Mouse (Mus musculus) left cerebral cortex, adult 9 months (tissue): ENCODE measurements at regions not wholly inside any gene's neighbourhood (a gene's known extent, or its start where the extent isn't known, plus 50 kb on each side); places are given as distances from the start of the nearest gene placed in this dataset.

Experiments used
- DNase-seq, 2 experiments: peaks; one replicate each; pipeline ENCODE4 v3.0.0; 2022; ENCODE audit warnings: low spot score in 2 of 2

DNA sequence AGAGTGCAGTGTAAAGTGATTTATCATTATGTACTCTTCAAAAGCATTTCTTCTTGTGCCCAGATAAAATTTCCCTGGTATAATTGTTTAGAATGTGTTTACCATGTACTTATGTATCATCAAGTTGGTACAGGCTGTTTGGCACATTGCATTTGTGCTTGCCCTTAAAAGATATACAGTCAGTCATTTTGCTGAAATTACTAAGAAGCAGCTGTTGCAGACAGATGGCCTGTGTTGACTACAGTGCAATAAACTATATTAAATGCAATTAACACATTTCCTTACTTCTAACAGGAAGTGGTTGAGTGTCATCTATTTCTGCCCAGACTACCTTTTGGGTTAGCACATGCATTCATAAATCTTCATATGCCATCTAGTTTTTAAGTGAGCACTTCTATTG lies 954.9 kb upstream of the 4931408C20Rik start:
- DNase-seq = peak in 1 of 2 experiments; percentile 38

DNA sequence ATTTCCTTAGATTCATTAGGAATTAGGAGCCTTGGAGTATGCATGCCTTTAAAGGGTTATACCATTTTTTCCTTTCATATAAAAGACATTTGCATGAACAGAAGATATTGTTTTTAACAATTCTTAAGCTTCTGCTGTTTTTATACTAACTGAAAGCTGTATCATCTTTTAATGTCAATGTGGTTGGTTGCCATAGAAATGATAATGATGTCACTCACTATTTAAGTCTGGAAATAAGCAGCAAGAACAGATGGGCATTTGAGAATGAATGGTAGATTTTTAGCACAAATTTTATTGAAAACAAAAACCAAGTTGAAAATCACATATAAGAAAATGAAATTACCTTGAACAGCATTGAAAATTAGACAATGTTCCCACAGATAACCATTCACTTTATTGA lies 941.8 kb upstream of the 4931408C20Rik start:
- DNase-seq = no peak

DNA sequence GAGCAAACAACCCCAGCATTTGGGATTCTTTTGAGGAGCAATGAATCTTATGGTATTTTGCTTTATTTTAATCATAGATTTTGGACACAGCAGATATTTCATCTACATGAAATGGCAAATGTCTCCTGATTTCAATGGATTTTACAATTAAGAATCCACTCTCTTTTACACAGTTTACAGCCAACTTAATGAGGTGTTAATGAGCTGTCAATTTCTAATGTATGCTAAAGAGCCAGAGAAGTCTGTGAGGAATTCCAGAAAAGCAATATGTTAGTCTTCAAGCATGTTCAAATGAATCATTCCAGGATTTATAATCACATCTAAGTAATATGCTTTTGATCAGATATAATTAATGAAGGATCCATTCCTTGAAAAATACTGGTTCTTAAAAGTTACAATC lies 929.0 kb upstream of the 4931408C20Rik start:
- DNase-seq = no peak

DNA sequence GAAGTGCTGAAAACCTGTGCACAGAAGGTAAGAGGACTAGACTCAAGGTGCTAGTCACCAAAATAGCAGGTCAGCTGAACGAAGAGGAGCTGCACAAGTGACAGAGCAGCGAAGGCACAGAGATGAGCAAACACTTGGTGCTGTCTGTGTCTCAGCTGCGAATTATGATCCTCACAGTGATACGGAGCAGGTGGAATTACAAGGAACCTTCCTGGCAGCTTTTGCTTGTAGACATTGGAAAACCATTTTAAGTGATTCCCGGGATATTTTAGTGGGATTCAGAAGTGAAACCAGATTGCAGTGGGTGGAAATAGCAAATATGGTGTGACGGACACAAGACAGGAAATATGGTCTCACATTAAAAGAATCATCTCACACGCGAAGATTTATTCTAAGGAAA lies 921.3 kb upstream of the 4931408C20Rik start:
- DNase-seq = peak; percentile 45 to 67

DNA sequence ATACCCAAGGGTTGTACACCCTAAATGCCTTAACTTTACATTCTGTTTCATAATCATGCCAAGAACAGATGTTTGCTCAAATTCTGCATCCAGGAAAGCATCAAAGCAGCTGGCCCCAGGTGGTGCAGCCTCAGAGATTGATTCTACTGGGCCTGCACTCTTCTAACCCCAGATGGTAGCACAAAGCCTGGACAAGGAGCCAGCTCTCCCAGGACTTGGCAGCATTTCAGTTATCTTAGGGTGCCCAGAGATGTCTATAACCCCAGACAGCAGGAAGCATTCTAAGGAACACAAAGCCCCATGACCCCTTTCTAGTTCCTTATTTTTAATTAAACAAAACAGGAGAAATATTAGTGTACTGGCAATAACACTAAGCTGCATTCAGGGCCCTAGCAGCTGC lies 891.5 kb upstream of the 4931408C20Rik start:
- no peak for DNase-seq

DNA sequence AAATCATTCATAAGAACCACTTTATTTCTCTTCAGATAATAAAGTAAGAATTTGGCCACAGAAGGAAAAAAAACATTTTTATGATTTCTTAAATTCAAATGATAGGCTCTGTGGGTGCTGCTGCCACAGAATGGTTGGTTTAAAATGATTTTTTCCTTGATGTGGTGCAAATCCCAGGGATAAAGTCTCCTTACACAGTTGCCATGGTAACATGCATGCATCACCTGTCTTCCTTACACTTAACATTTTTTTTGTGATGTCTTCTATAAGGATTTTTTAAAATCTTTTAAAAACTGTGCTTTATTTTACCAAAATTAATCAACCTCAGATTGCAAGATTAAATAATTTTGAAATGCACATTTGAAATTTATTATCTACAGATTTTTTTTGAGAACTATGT lies 872.2 kb upstream of the 4931408C20Rik start:
- DNase-seq = no peak

DNA sequence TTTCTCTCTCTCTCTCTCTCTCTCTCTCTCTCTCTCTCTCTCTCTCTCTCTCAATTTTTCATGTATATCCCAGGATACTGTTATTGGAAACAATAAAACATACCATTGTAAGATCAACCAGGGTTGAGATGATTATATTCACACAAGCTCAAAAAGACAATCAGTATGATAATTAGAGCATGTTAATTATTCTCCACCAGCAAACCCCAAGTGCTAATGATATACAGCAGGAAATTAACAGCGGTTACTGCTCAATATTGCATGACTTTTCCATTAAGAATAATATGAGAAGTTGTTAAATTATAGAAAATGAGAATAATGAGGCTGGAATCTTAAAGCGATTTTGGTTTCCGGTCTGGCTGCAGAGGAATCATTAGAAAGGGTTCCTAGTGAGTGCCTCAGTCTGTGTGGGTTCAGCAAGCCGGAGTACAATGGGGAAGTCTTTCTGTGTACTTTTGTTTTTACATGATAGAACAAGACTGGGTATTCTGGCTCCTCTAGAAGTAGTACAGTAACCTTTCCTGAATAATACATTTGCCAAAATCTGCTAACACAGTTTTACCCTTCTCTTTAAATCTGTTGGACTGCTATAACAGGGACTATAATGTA lies 823.6 kb upstream of the 4931408C20Rik start:
- no peak for DNase-seq

DNA sequence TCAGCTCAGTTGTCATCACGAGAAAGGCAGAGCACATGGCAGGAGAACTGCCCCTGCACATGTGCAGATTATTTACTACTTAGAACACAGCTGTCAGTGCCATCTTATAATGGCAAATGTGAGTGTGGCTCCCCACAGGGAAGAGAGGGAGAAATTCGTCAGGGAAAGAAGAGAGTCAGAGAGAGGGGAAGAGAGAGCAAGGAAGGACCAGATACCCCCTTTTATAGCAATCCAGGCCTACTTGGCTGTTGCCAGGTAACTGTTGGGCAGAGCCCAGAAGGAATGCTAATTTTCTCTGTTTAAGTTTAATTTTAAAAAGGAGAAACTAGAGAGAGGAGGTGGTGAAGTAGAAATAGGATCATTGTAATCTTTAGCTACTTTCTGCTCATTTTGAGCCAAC lies 816.5 kb upstream of the 4931408C20Rik start:
- peak in 1 of 2 experiments; percentile 11 for DNase-seq

DNA sequence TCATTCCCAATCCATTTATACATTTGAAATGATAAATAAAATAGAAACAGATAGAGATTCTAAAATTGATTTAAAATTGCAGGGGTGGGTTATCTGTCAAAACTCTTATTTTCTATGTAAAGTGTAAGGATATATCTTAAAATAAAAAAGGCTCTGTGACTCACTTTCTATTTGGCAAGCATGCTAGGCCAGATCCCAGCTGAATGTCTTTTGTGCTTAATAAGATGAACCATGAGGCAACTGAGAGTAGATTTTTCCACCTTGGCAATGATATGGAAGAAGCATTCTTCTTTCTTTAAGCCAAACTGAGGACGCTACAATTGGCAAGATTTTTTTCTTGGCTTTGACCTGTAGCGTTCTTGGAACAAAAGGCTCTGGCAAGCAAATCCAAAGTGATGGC lies 791.7 kb upstream of the 4931408C20Rik start:
- DNase-seq = peak; percentile 15 to 34

DNA sequence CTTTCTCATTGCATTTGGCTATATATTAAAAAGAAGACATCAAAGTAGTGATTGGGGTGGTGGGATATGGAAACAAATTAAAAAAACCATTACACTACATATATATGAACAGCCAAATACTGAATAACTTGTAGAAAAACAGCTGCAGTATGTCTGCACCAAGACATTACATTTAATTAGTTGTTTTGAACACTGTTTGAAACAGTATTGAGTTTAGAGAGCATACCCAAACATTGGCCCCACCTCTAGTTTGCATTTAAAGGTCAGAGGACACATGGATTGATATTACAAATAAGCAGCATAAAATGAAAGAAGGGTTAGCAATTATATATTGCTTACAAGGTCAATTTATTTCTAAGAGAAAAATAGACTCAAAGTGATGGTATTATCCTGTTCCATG lies 758.8 kb upstream of the 4931408C20Rik start:
- DNase-seq = no peak
